ENCODE assay signal across 11 mouse cellular contexts in the genomic region with DNA sequence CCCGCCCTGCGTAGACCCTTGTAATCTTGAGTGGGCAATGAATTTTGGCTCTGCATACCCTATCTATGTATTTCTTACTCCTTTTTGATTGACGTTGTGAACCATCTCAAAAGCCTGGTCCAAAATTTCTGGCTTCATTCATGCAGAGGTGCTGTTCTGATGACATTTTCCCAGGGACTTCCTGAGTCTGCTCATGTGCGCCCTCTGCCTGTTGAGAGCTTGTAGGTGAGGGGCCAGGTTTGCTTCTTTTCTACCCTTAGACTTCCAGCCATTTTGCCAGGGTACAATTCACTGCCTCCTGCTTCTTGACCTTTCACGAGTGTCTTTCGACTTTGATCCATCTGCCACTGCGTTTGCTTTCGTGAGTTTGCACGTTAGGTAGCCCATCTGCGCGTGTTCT. TPM values are rescaled to one million over a fixed set of nuclear protein-coding genes. Genes with fewer than 3 reads are reported as not detected.
DNase-seq lines count a peak whose midpoint lies in the region; ATAC-seq and TF ChIP-seq lines count a peak whose summit lies in the region.
"Not testable (repeated sequence)": the region's sequence is repeated elsewhere in the genome, so short reads cannot be mapped to it uniquely, and the experiment has no call there.
"Had no signal": no experiment of that assay in that cellular context is flagged by ENCODE, and none has a peak within 500 bp of the region (broad histone marks: within the 10 kb centered on the region; RNA-seq: fewer than 3 reads in every experiment).

No protein-coding gene starts in this region.

- ATAC-seq in hindbrain, embryonic 14.5 days (ENCODE audit: low FRiP score); lung, postnatal 0 days; neural tube, embryonic 15.5 days (ENCODE audit: low FRiP score): not testable (repeated sequence)

- H3K27me3 ChIP-seq in heart, embryonic 10.5 days (ENCODE audit: insufficient read depth, poor library complexity, severe bottlenecking); hindbrain, embryonic 14.5 days (ENCODE audit: control insufficient read depth, insufficient read depth, low read length); lung, postnatal 0 days (replicated peaks; ENCODE audit: insufficient read depth, low read length); neural tube, embryonic 15.5 days (replicated peaks): not testable (repeated sequence)

- H3K9me3 ChIP-seq in heart, embryonic 10.5 days; hindbrain, embryonic 14.5 days (ENCODE audit: control insufficient read depth, low read length); lung, postnatal 0 days (ENCODE audit: low read length); neural tube, embryonic 15.5 days (replicated peaks): not testable (repeated sequence)

- peak; percentile 52 for TF ChIP-seq CTCF in lung, postnatal 0 days (IDR thresholded peaks at IDR 0.05)

- 5% methylated on average over 9 of the region's 11 CpGs for WGBS in heart, embryonic 10.5 days
- 11% methylated on average over 9 of the region's 11 CpGs for WGBS in hindbrain, embryonic 14.5 days
- 5% methylated on average over 9 of the region's 11 CpGs for WGBS in lung, postnatal 0 days
- 12% methylated on average over 9 of the region's 11 CpGs for WGBS in neural tube, embryonic 15.5 days

- TF ChIP-seq EP300 in lung, postnatal 0 days (IDR thresholded peaks at IDR 0.05), result not testable (repeated sequence)

- not testable (repeated sequence) for H3K9ac ChIP-seq in hindbrain, embryonic 14.5 days; lung, postnatal 0 days (replicated peaks; ENCODE audit: low read depth); neural tube, embryonic 15.5 days (replicated peaks)

- not testable (repeated sequence) for H3K4me1 ChIP-seq in heart, embryonic 10.5 days; hindbrain, embryonic 14.5 days (replicated peaks; ENCODE audit: control insufficient read depth, insufficient read depth, low read length); lung, postnatal 0 days (ENCODE audit: insufficient read depth, low read depth, low read length); neural tube, embryonic 15.5 days

- peak; percentile 3 for DNase-seq in cerebellum, adult 11-12 months
- peak; percentile 6 for DNase-seq in embryo, embryonic 9.5 days (ENCODE audit: extremely low spot score)
- DNase-seq in heart, embryonic 10.5 days (ENCODE audit: low spot score), result peak; percentile 74
- peak; percentile 45 for DNase-seq in hindbrain, embryonic 14.5 days (ENCODE audit: low spot score)
- peak; percentile 6 to 16 for DNase-seq in layer of hippocampus, postnatal 25 days (ENCODE audit: extremely low spot score in 1 of 2, low spot score in 1 of 2)
- peak; percentile 6 for DNase-seq in lung, postnatal 0 days (ENCODE audit: low spot score)
- DNase-seq in urinary bladder, postnatal 25 days (ENCODE audit: low spot score), result peak; percentile 2

- H3K27ac ChIP-seq in heart, embryonic 10.5 days; hindbrain, embryonic 14.5 days; lung, postnatal 0 days (ENCODE audit: low read length); neural tube, embryonic 15.5 days (replicated peaks): not testable (repeated sequence)

- not testable (repeated sequence) for H3K36me3 ChIP-seq in heart, embryonic 10.5 days; hindbrain, embryonic 14.5 days (replicated peaks; ENCODE audit: control insufficient read depth, insufficient read depth); lung, postnatal 0 days (ENCODE audit: insufficient read depth, low read length); neural tube, embryonic 15.5 days

- peak overlapping the region; percentile 18; the same call in 1 of the 2 replicates for H3K4me2 ChIP-seq in hindbrain, embryonic 14.5 days (replicated peaks)
- H3K4me2 ChIP-seq in lung, postnatal 0 days (replicated peaks; ENCODE audit: low read depth, low read length), result not testable (repeated sequence)
- H3K4me2 ChIP-seq in neural tube, embryonic 15.5 days, result peak overlapping the region; percentile 42

- H3K4me3 ChIP-seq in heart, embryonic 10.5 days; hindbrain, embryonic 14.5 days (replicated peaks; ENCODE audit: low read length); lung, postnatal 0 days (ENCODE audit: low read depth, low read length); neural tube, embryonic 15.5 days (replicated peaks): not testable (repeated sequence)

RNA-seq across cellular contexts. Expression of a gene that starts 1.1 kb away (rescaled TPM):
- 45.8 and 49.8 TPM in 2 replicates for polyA plus RNA-seq in heart, embryonic 10.5 days (2016; fragmentation: Nextera tagmentation; extraction: Ambion mirVana)
- 27.3 and 28.4 TPM in 2 replicates for polyA plus RNA-seq in hindbrain, embryonic 14.5 days (2014; fragmentation: Nextera tagmentation; extraction: Ambion mirVana)
- total RNA-seq in layer of hippocampus, postnatal 25 days (2021), result 1 to 10 TPM; 4.4 to 5.5 TPM
- 0.71 and 1.7 TPM in 2 replicates for polyA plus RNA-seq in lung, postnatal 0 days (2015; fragmentation: Nextera tagmentation; extraction: Ambion mirVana)
- polyA plus RNA-seq in neural tube, embryonic 15.5 days (2015; fragmentation: Nextera tagmentation; extraction: Ambion mirVana), result 34.3 and 37.1 TPM in 2 replicates

RNA-seq across cellular contexts. Expression of a gene that starts 21.3 kb away (rescaled TPM):
- 0.17 and 0.39 TPM in 2 replicates for polyA plus RNA-seq in heart, embryonic 10.5 days (2016; fragmentation: Nextera tagmentation; extraction: Ambion mirVana)
- 0.37 TPM in 1 of 2 replicates, not detected in the other for polyA plus RNA-seq in hindbrain, embryonic 14.5 days (2014; fragmentation: Nextera tagmentation; extraction: Ambion mirVana)
- total RNA-seq in layer of hippocampus, postnatal 25 days (2021), result not detected
- polyA plus RNA-seq in lung, postnatal 0 days (2015; fragmentation: Nextera tagmentation; extraction: Ambion mirVana), result not detected in 2 replicates
- polyA plus RNA-seq in neural tube, embryonic 15.5 days (2015; fragmentation: Nextera tagmentation; extraction: Ambion mirVana), result 0.38 and 0.41 TPM in 2 replicates
- total RNA-seq: adrenal gland, postnatal 4 days had no signal
- polyA plus RNA-seq: intestine, embryonic 15.5 days; limb, embryonic 12.5 days had no signal

Comparison
In these comparisons a context has a peak if more than half of its experiments do, and no peak if none do; other contexts are left out.
1. DNase-seq: peak in every context shown above with its lines; median percentile 74 in heart, embryonic 10.5 days; 45 in hindbrain, embryonic 14.5 days; 11 in layer of hippocampus, postnatal 25 days; 6 in embryo, embryonic 9.5 days; 6 in lung, postnatal 0 days; 3 in cerebellum, adult 11-12 months; 2 in urinary bladder, postnatal 25 days.
2. RNA of a gene that starts 1.1 kb away (polyA plus RNA-seq): 45.8 to 49.8 TPM in heart, embryonic 10.5 days, 34.3 to 37.1 TPM in neural tube, embryonic 15.5 days and 27.3 to 28.4 TPM in hindbrain, embryonic 14.5 days; 0.71 to 1.7 TPM in lung, postnatal 0 days; every median in the first group is over 10 times any median in the second.